Mouse (Mus musculus): ENCODE measurements around the gene Ly75.

DNA sequence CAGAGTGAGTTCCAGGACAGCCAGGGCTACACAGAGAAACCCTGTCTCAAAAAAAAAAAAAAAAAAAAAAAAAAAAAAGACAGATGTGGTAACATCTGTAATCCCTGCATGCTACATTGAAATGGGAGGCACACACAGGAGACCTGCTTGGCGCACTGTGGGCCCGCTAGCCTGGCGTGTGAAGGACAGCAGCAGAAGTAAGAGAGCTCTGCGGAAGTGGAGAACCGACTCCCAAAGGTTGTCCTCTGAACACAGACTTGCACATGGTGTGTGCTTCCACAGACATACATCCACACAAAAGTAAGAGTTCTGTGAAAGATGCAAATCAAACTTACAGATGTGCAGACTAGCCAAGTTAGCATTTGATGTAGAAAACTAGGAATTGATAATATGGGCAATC lies 123.9 kb downstream of the Ly75 start:
- TF ChIP-seq CTCF (IDR thresholded peaks at IDR 0.05; ENCODE audit: control insufficient read depth, insufficient read depth, low read length) (no peak), POLR2A (IDR thresholded peaks at IDR 0.05; ENCODE audit: borderline replicate concordance, control insufficient read depth, low read depth, low read length) (no peak)
